ENCODE assay signal across 27 mouse cellular contexts in genomic region chr4:105275616-105276015, GRCm38 (mm10).
A peak's percentile ranks its signal among the peaks of the same experiment; 100 is the strongest.
DNase-seq lines count a peak whose midpoint lies in the region; ATAC-seq lines count a peak whose summit lies in the region.
"Had no signal": no experiment of that assay in that cellular context is flagged by ENCODE, and none has a peak within 500 bp of the region (broad histone marks: within the 10 kb centered on the region; RNA-seq: fewer than 3 reads in every experiment).

No protein-coding gene starts in this region.

- 0 out of 2 replicates have a peak overlapping the region, but pooled peaks have one; percentile 29 for H3K9ac ChIP-seq in hindbrain, embryonic 13.5 days
- no peak overlapping the region for H3K9ac ChIP-seq in hindbrain, embryonic 12.5 days
- H3K9ac ChIP-seq in lung, embryonic 16.5 days (ENCODE audit: low read length): no peak overlapping the region
- H3K9ac ChIP-seq in limb, embryonic 15.5 days: no peak overlapping the region
- H3K9ac ChIP-seq: forebrain, embryonic 12.5 days; intestine, embryonic 15.5 days; liver, embryonic 14.5 days had no signal

- H3K27me3 ChIP-seq in hindbrain, embryonic 13.5 days: 0 out of 2 replicates have a peak, but pooled peaks cover 3% of the 10 kb centered on the region
- H3K27me3 ChIP-seq in hindbrain, embryonic 12.5 days: no peaks in the 10 kb centered on the region
- no peaks in the 10 kb centered on the region for H3K27me3 ChIP-seq in lung, embryonic 16.5 days (ENCODE audit: control insufficient read depth, insufficient read depth, low read depth, low read length)
- no peaks in the 10 kb centered on the region for H3K27me3 ChIP-seq in limb, embryonic 15.5 days
- H3K27me3 ChIP-seq: intestine, embryonic 15.5 days had no signal

- H3K36me3 ChIP-seq in hindbrain, embryonic 13.5 days: no peaks in the 10 kb centered on the region
- no peaks in the 10 kb centered on the region for H3K36me3 ChIP-seq in hindbrain, embryonic 12.5 days
- H3K36me3 ChIP-seq in lung, embryonic 16.5 days (ENCODE audit: control insufficient read depth, insufficient read depth, low read length): no peaks in the 10 kb centered on the region
- no peaks in the 10 kb centered on the region for H3K36me3 ChIP-seq in limb, embryonic 15.5 days
- H3K36me3 ChIP-seq: forebrain, embryonic 12.5 days; intestine, embryonic 15.5 days had no signal

- H3K4me2 ChIP-seq in hindbrain, embryonic 13.5 days: no peak overlapping the region
- no peak overlapping the region for H3K4me2 ChIP-seq in hindbrain, embryonic 12.5 days (replicated peaks)
- no peak overlapping the region for H3K4me2 ChIP-seq in lung, embryonic 16.5 days (ENCODE audit: low read depth, low read length)
- H3K4me2 ChIP-seq in limb, embryonic 15.5 days: no peak overlapping the region
- H3K4me2 ChIP-seq: forebrain, embryonic 12.5 days; heart, embryonic 11.5 days; intestine, embryonic 15.5 days had no signal

- ATAC-seq in hindbrain, embryonic 13.5 days (ENCODE audit: low FRiP score): no peak
- ATAC-seq in hindbrain, embryonic 12.5 days (ENCODE audit: low FRiP score): no peak
- 0 out of 2 replicates have a peak, but pooled peaks have one; percentile 23 for ATAC-seq in lung, embryonic 16.5 days (ENCODE audit: low read depth)
- ATAC-seq in limb, embryonic 15.5 days (ENCODE audit: insufficient number of reproducible peaks, low FRiP score, low TSS enrichment, low read depth): no peak
- ATAC-seq: activated CD4-positive, CD25-positive, alpha-beta regulatory T cell, adult 4 months; hindbrain, postnatal 0 days; intestine, embryonic 15.5 days had no signal

- H3K4me1 ChIP-seq in hindbrain, embryonic 13.5 days (replicated peaks): peaks cover 9% of the 10 kb centered on the region
- H3K4me1 ChIP-seq in hindbrain, embryonic 12.5 days: peaks cover 14% of the 10 kb centered on the region
- peaks cover 4% of the 10 kb centered on the region; the same call in 1 of the 2 replicates for H3K4me1 ChIP-seq in lung, embryonic 16.5 days (replicated peaks; ENCODE audit: control insufficient read depth, insufficient read depth, low read length)
- peaks cover 12% of the 10 kb centered on the region for H3K4me1 ChIP-seq in limb, embryonic 15.5 days

- H3K4me3 ChIP-seq in hindbrain, embryonic 13.5 days: no peak overlapping the region
- H3K4me3 ChIP-seq in hindbrain, embryonic 12.5 days: no peak overlapping the region
- H3K4me3 ChIP-seq in lung, embryonic 16.5 days (ENCODE audit: low read length): no peak overlapping the region
- no peak overlapping the region for H3K4me3 ChIP-seq in limb, embryonic 15.5 days
- H3K4me3 ChIP-seq: erythroblast, embryonic 14.5 days; forebrain, embryonic 12.5 days; intestine, embryonic 15.5 days; megakaryocyte, embryonic 14.5 days had no signal

- WGBS in hindbrain, embryonic 13.5 days: 31% methylated on average over 3 of the region's 3 CpGs
- WGBS in hindbrain, embryonic 12.5 days: 32% methylated on average over 3 of the region's 3 CpGs
- 32% methylated on average over 3 of the region's 3 CpGs for WGBS in lung, embryonic 16.5 days
- WGBS in limb, embryonic 15.5 days: 39% methylated on average over 3 of the region's 3 CpGs

- peak; percentile 35 for DNase-seq in embryo, embryonic 10.5 days (ENCODE audit: low spot score)
- no peak for DNase-seq in embryo, embryonic 9.5 days (ENCODE audit: extremely low spot score)
- no peak for DNase-seq in lung, postnatal 14 days
- no peak for DNase-seq in cerebellum, adult 11-12 months
- DNase-seq: adrenal gland, adult 2 months; adrenal gland, postnatal 36 days; cerebellum, adult 2 months; cerebellum, postnatal 14 days; gastrocnemius, postnatal 25 days; heart, adult 11 months; heart, postnatal 4 days; kidney, postnatal 4 days; lung, adult 2 months; lung, postnatal 36 days; thymus, postnatal 4 days had no signal

- no peaks in the 10 kb centered on the region for H3K9me3 ChIP-seq in hindbrain, embryonic 13.5 days
- H3K9me3 ChIP-seq in hindbrain, embryonic 12.5 days (replicated peaks): no peaks in the 10 kb centered on the region
- no peaks in the 10 kb centered on the region for H3K9me3 ChIP-seq in lung, embryonic 16.5 days (ENCODE audit: control insufficient read depth, low read length)
- no peaks in the 10 kb centered on the region for H3K9me3 ChIP-seq in limb, embryonic 15.5 days
- H3K9me3 ChIP-seq: forebrain, embryonic 12.5 days; intestine, embryonic 15.5 days had no signal

- no peak overlapping the region for H3K27ac ChIP-seq in hindbrain, embryonic 13.5 days
- no peak overlapping the region for H3K27ac ChIP-seq in hindbrain, embryonic 12.5 days
- no peak overlapping the region for H3K27ac ChIP-seq in lung, embryonic 16.5 days (ENCODE audit: low read length)
- peak overlapping the region; percentile 4; the same call in 1 of the 2 replicates for H3K27ac ChIP-seq in limb, embryonic 15.5 days
- H3K27ac ChIP-seq: forebrain, embryonic 12.5 days; hindbrain, postnatal 0 days; intestine, embryonic 15.5 days; liver, embryonic 14.5 days had no signal
